Mouse (Mus musculus) cerebellum, postnatal 14 days (tissue): ENCODE results near the gene Olfr1168.
"Not testable (repeated sequence)": the region's sequence is repeated elsewhere in the genome, so short reads cannot be mapped to it uniquely, and the experiment has no call there.

Experiments used
- DNase-seq, 2 experiments: peaks; one replicate each; pipeline ENCODE4 v3.0.0; 2021; ENCODE audit warnings: mixed read lengths in 2 of 2

Gene Olfr1168

DNA sequence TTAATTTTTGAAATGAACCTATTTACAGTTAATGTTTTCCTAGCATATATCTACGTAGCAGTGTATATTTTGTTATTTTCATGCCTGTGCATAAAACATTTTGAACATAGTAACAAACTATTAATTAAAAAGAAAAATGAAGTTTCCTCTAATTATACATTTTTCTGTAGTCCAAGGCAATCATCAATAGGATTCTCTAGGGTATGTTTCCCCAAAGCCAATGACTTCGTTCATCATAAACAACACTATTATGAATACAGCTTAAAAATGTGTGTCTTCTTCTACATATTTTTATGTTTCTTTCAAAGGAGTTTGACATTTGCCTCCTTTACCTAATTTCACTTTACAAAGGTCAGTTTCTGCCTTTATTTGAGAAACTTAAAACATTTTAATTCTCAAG lies at the start of gene Olfr1168:
Gene Olfr1168 (plus strand): TSS at position 301 of the 400 bp plus-strand sequence.
- DNase-seq: no peak

DNA sequence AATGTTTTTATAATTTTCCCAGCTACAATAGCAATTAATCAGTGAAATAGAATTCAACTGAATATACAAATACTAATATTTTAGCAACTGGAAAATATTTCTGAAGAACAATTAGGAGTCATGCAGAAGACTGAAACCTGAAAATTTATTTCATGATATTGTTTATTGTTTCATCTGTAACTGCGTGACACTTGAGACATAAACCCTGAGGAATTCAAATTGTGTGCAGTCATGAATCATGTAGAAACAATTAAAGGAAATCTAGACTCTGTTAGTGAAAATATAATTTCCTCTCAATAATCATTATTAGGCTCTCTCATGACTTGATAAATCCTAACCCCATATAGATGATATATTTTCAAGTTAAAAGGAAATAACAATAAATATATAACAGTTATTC lies 26.6 kb upstream of the Olfr1168 start, which contains the start of gene Olfr1167:
Gene Olfr1167 (minus strand): TSS at position 101 of the 400 bp plus-strand sequence.
- not testable (repeated sequence) for DNase-seq

DNA sequence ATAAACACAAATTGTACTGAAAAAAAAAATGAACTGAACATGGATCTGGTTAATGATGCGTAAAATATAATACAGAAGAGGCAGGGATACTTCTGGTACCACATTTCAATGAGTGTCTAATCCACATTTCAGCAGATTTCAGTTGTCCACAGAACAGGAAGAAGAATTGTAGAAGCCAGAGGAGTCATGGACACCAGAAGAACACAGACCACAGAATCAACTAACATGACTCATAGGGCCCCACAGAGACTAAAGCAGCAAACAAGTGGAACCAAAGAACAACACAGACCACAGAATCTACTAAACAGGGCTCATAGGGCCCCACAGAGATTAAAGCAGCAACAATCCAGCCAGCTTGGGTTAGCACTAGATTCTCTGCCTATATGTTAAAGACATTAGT lies 39.1 kb downstream of the Olfr1168 start:
- DNase-seq: no peak

DNA sequence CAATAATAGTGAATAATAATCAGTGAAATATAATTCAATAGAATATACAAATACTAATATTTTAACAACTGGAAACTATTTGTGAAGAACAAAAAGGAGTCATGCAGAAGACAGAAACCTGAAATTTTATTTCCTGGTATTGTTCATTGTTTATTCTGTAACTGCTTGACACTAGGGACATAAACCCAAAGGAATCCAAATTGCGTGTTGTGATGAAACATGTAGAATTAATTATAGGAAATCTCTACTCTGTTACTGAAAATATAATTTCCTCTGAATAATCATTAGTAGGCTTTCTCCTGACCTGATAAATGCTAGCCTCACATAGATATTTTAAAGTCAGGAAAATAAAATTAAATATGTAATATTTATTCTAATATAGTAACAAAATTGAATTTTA lies 46.6 kb downstream of the Olfr1168 start, which contains the start of gene Olfr1170:
Gene Olfr1170 (minus strand): TSS at position 101 of the 400 bp plus-strand sequence.
- DNase-seq: no peak
